Mouse (Mus musculus) myocyte (in vitro differentiated cells): ENCODE data around the gene Chn2.

ENCODE experiments used
- MAX ChIP-seq: IDR thresholded peaks from one replicate; pipeline ENCODE4 v1.6.1; 2011; ENCODE audit warnings: low read depth, mild to moderate bottlenecking, control low read depth
- SRF ChIP-seq: IDR thresholded peaks from one replicate; pipeline ENCODE4 v1.6.1; 2011; ENCODE audit warnings: low read depth; ENCODE audit not compliant: control insufficient read depth, insufficient read length

GRCm38 (mm10) chr6:54082576-54082975 is 43.2 kb downstream of the Chn2 start:
- TF ChIP-seq SRF (no peak), MAX (no peak)
